Mouse (Mus musculus) CD4-positive, CD25-positive, alpha-beta regulatory T cell, adult 2 months (primary cell): ENCODE measurements around the gene Erc1.

ENCODE experiments used
- DNase-seq: peaks from one replicate; pipeline ENCODE4 v3.0.0-alpha.2; 2012; ENCODE audit warnings: low read depth, low spot score

Erc1 gene

DNA sequence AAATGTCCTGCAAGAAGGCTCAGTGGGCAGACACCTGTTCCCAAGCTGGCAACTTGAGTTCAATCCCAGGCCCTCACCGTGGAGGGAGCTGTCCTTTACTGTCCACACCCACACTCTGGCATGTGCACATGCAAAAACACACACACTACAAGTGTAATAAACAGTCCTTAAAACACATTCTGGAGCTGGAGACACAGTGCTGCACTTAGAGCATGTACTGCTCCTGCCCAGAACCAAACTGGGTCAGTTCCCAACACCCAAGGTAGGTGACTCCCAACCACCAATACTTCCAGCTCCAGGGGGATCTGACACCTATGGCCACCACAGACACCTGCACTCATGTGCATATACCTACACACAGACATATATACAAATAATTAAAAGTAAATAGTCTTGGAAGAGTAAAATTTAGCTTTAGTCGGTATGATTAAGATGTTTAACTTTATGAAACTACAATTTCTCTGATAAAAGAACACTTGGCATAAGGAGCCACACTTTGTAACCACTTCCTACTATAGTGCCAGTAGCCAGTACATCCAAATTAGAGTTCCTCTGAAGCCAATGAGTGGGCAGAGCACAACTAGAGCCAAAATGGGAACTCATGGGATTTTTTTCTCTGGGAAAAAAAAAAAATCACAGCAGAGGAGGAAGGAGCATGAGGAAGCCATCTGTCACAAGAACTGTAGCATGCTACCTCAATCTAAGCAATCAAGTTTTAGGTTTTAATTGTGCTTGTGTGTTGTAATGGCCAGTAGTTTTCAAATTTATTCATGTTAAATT lies 39.1 kb downstream of the Erc1 start:
- DNase-seq: no peak

GRCm38 (mm10) chr6:119803239-119803638 lies 44.7 kb downstream of the Erc1 start:
- DNase-seq: no peak

- DNase-seq: no peak
Observed at GRCm38 (mm10) chr6:119796911-119797486, 51.0 kb downstream of the Erc1 start.

DNA sequence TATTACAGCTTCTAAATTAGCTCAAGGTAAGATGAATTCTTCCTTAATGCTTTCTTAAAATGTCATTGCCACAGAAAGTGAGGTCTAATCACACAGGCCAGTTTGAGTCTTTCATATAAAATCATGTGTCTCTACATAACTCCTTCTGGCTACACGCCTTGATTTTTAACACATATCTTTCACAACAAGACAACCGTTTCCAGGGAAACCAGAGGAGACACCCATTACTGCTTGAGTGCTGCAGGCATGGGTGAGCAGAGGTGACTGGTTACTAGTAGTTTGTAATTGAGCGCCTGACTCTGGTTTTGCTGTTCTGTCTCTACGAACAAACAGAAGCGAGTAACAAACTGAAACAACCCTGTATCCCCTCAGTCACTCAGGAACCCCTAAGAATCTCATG lies 51.7 kb downstream of the Erc1 start:
- no peak for DNase-seq

GRCm38 (mm10) chr6:119792562-119792961 lies 55.4 kb downstream of the Erc1 start:
- DNase-seq: peak; percentile 79

GRCm38 (mm10) chr6:119782416-119782815 lies 65.6 kb downstream of the Erc1 start:
- DNase-seq: no peak

- no peak for DNase-seq
Observed at GRCm38 (mm10) chr6:119781109-119781508, 66.9 kb downstream of the Erc1 start.

- DNase-seq: no peak
Observed at GRCm38 (mm10) chr6:119768778-119769177, 79.2 kb downstream of the Erc1 start.

- peak; percentile 15 for DNase-seq
Observed at GRCm38 (mm10) chr6:119764355-119764754, 83.6 kb downstream of the Erc1 start.

- DNase-seq: no peak
Observed at GRCm38 (mm10) chr6:119759866-119760265, 88.1 kb downstream of the Erc1 start.

- DNase-seq: peak; percentile 12
Observed at GRCm38 (mm10) chr6:119758490-119758889, 89.5 kb downstream of the Erc1 start.

- no peak for DNase-seq
Observed at GRCm38 (mm10) chr6:119757796-119758195, 90.2 kb downstream of the Erc1 start.

DNA sequence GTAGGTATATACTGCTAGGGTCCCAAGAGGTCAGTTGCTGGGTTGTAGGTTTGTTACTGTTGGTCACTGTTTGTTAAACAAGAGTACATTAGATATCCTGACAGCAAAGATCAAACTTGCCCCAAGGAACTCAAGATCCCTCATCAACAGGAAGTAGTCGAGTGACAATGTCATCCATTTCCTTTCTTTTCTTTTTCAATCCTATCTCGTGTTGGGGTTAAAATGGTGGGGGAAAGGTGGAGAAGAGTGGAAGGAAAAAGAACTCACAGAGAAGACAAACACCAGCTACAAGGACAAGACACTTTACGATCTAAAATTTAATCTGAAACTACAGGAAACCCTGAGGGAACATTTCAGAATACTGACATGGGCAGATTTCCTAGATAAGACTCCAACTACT lies 92.1 kb downstream of the Erc1 start:
- peak; percentile 34 for DNase-seq

DNA sequence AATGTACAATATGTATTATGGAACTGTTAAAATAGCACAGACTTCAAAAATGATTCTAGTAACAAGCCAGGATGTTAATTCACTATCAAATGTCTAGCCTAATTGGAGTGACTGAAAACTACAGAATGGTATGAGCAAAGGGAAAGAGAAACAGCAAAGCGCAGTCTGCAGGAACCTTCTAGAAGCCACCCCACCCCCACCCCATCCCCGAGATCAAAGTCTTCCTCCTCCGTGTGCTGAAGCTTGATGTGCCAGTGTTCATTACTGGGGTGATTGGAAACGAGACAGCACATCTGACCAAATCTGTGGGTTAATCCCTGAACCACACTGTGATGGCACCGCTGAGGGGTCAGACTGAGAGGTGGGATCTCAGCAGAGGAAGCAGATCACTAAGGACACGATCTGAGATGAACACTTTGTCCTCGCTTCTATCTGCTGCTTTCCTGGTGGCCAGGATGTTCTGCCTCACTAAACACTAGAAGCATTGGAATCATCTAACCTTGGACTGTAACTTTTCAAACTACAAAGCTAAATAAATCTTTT lies 98.8 kb downstream of the Erc1 start:
- DNase-seq: peak; percentile 75

- DNase-seq: peak; percentile 28
Observed at GRCm38 (mm10) chr6:119741861-119742260, 106.1 kb downstream of the Erc1 start.

- DNase-seq: no peak
Observed at GRCm38 (mm10) chr6:119740541-119740940, 107.4 kb downstream of the Erc1 start.

- no peak for DNase-seq
Observed at GRCm38 (mm10) chr6:119738638-119739375, 109.2 kb downstream of the Erc1 start.

GRCm38 (mm10) chr6:119737716-119738115 lies 110.3 kb downstream of the Erc1 start:
- no peak for DNase-seq

DNA sequence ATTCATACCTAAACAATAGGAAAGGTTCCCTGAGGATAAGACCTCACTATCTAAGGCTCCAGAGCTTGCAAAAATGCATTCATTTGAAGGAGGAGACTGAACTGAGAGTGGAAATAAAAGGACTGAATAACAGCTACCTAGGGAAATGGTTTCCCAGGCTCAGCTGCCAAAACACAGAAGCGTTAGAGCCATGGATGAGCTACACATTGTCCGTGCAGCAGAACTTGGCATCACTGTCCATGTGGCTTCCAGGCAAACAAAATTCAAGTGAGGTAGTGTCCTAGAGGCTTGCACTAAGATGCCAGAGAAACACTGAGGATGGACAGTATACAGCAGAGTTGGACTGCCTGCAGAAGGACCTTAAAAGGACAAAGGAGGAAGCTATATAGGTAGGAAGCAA lies 112.0 kb downstream of the Erc1 start:
- no peak for DNase-seq

GRCm38 (mm10) chr6:119731155-119731554 lies 116.8 kb downstream of the Erc1 start:
- DNase-seq: no peak

GRCm38 (mm10) chr6:119715234-119715633 lies 132.7 kb downstream of the Erc1 start:
- no peak for DNase-seq

GRCm38 (mm10) chr6:119713961-119714360 lies 134.0 kb downstream of the Erc1 start:
- DNase-seq: no peak
